Mouse (Mus musculus) gastrocnemius, adult 2 months (tissue): ENCODE results near the gene Ski. TPM values are rescaled to one million over a fixed set of nuclear protein-coding genes. Genes with fewer than 3 reads are reported as not detected.
A peak's percentile ranks its signal among the peaks of the same experiment; 100 is the strongest.

ENCODE experiments used
- DNase-seq: peaks from one replicate; pipeline ENCODE4 v3.0.0; 2022
- H3K27ac ChIP-seq: fragments of 200-600 bp; 2 replicates; pipeline ENCODE4 v1.8.1; 2022; ENCODE audit warnings: mild to moderate bottlenecking
- H3K4me3 ChIP-seq: fragments of 200-600 bp; 2 replicates; pipeline ENCODE4 v1.8.1; 2022; ENCODE audit warnings: mild to moderate bottlenecking, moderate library complexity
- CTCF ChIP-seq: fragments of 200-600 bp; IDR thresholded peaks from 2 replicates; pipeline ENCODE4 v1.8.1; 2022; ENCODE audit warnings: antibody characterized with exemption, mild to moderate bottlenecking, moderate library complexity
- intact Hi-C: fragments of 180-260 bp; cut with DNase I; formaldehyde crosslinking; loops from one replicate; pipeline ENCODE4 v1.15.1; 2025
- total RNA-seq, 2 experiments: library from RNA; stranded (reverse); gene quantifications; 2 replicates each; pipeline ENCODE4 v1.2.3; 2021

The Ski gene
- total RNA-seq, 2 experiments from 2014 or later: 28.5 to 35.6 TPM

- peak; percentile 55 for DNase-seq
- Histone ChIP-seq H3K4me3 (peak overlapping the region; percentile 56), H3K27ac (peak overlapping the region; percentile 87)
- intact Hi-C loops: no loop called here
- TF ChIP-seq CTCF: no peak
Observed at GRCm38 (mm10) chr4:155178981-155179512, 43.3 kb downstream of the Ski start.

GRCm38 (mm10) chr4:155178274-155178673 is 44.1 kb downstream of the Ski start:
- H3K27ac ChIP-seq: peak overlapping the region; percentile 87
- intact Hi-C loops: no loop called here
- H3K4me3 ChIP-seq: peak overlapping the region; percentile 56
- no peak for TF ChIP-seq CTCF
- peak; percentile 68 for DNase-seq

DNA sequence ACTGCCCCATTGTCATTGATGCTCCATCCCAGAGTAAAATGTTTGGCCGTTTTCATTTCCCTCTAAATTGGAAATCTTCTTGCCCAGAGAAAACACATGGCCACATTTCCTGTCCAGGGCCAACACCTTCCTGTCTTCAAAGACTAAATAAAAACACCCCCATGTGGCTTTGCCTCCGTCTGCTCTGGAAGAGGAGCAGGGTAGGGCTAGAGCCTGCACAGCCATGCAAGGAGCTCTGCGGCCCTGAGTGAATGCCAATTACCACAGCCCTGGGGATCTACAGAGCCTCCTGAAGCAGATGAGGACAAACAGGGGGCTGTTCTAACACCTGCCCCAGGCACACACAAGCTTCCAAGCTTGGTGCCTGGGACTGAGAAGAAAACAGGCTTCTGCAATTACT is 46.2 kb downstream of the Ski start:
- TF ChIP-seq CTCF: no peak
- Histone ChIP-seq H3K27ac (peak overlapping the region; percentile 87), H3K4me3 (0 out of 2 replicates have a peak overlapping the region, but pooled peaks have one; percentile 15)
- intact Hi-C loops: no loop called here
- DNase-seq: no peak

DNA sequence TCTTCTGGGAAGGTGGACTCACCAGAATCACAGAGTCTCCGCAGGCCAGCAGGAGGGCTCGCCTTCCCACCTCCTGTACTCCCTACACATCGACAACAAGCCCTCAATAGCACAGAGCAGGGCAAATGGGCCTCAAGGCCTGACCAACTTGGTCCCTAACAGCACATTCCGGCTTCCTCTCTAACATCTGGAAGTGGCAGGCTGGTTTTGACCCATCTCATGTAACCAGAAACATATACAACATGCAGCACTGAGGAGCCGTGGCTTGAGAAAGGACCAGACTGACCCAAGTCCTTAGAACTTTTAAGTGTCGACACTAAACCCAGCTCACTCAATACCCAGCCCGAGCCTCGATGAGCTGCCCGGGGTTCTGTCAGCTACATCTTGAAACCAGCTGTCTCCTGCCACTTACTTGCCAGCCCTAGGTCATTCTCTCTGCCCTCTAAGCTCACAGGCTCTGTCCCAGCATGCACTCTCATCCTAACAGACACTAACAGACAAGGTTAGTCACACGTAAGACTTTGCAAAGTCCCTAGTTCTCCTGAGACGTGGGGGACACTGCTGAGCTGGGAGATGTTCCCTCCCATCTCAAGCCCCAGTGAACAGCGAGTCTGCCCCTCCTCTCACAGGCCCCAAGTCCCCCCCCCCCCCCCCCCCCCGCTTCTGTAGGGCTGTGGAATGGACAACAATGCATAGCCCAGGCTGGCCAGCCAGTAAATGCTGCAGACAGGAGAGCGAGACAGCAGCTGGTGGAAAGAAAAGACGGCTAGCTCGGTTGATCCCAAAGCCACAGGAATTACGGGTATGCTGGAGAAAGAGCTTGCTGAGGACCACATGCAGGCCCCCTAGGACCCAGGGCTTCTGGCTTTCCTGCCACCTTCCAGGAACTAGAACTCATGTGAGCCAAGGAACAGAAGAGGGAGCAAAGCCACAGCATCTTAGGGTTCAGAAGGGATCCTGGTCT is 48.3 kb downstream of the Ski start:
- H3K4me3 ChIP-seq: peak overlapping the region; percentile 34
- H3K27ac ChIP-seq: peak overlapping the region; percentile 87
- TF ChIP-seq CTCF: no peak
- intact Hi-C loops: loop anchor here (2.0 kb wide), 1 partner anchor 45 kb away; no protein-coding TSS in a partner anchor
- no peak for DNase-seq

DNA sequence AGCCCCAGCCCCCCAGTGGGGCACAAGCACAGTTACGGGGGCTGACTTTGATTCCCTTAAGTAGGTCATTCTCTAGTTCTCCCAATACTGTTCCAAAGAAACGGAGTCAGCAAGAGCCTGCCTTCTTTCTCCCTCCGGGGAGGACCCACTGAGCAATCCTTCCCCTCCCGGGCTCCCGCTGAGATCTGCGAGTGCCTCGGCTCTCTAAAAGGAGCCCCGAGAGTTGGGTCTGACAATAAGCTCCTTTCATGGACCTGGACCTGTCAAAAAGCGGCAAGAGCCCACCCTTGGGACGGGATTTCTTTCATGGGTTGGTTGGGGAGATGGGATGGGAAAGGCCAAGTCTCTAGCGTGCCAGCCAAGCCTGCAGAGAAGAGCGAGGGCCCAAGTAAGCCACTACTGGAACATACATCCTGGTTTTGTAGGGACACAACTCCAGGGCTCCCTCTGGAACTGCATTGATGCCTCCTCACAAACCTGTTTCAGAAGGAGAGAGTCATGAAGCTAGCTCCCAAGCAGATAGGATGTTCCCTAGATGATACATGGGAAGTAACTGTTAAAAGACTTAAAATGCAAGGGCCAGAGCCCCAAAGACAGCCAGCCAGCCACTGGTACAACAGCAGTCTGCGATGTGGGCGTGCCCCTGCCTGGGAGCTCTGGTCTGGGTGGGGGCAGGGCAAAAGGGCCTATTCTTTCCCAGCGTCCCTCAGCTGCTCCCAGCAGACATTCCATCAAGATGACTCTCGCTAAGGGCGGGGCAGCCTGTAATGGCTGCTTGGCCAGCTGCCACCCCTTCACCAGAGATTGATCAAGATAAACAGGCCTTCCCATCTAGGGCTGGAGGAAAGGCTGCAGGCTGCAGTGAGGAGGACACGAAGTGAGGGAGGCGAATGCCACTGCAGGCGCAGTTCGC is 49.2 kb downstream of the Ski start:
- H3K4me3 ChIP-seq: peak overlapping the region; percentile 54
- H3K27ac ChIP-seq: peak overlapping the region; percentile 87
- peak; percentile 94 for DNase-seq
- TF ChIP-seq CTCF: no peak
- intact Hi-C loops: loop anchor here (2.0 kb wide), 1 partner anchor 46 kb away; no protein-coding TSS in a partner anchor

GRCm38 (mm10) chr4:155171961-155172533 is 50.3 kb downstream of the Ski start:
- TF ChIP-seq CTCF: no peak
- Histone ChIP-seq H3K27ac (peak overlapping the region; percentile 87), H3K4me3 (peak overlapping the region; percentile 54)
- intact Hi-C loops: loop anchor here (2.0 kb wide), 1 partner anchor 47 kb away; no protein-coding TSS in a partner anchor
- no peak for DNase-seq

DNA sequence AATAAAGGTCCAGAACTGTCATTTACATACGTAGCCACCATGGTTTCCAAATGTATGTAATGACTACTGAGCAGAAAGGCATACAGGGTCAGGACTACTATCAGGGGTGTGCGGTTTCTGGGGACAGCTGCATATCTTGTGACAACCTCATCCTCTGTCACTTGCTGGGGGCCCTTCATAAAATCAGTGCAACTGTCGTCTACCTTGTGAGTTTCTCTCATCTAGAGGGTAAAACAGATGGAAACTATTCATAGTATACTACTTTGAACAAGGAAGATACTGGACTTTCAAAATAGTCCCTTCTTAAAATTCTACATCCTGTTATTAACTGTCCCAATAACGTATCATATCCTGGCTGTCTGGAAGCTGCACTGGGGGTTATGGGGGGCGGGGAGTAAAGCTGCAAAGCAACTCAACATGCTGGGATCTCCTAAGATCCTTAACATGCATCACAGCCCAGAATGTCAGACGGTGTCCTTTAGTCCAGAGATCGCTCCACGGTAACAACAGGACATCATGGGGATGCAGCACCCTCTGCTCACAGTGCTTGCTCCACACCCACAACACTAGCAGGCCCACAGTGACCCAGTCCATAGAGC is 51.7 kb downstream of the Ski start:
- DNase-seq: no peak
- TF ChIP-seq CTCF: no peak
- intact Hi-C loops: no loop called here
- H3K4me3 ChIP-seq: no peak overlapping the region
- H3K27ac ChIP-seq: peak overlapping the region; percentile 87

DNA sequence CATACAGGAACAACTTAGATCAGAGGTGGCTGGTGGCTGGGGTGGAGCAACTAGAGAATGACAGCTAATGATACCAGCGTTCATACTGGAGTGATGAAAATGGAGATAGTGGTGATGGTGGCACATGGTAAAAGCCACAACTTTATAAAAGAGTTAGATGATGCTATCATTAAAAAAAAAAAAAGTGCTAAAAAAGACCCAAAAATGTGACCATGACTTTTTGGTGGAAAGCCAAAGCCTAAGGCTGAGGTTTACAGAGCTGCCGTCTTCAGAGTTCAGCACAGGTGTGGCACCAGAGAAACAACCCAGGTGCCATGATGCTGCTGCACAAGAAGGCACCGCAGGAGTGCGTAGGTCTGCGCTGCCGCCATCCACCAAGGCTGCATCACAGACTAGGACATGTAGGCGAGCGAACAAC is 53.5 kb downstream of the Ski start:
- 0 out of 2 replicates have a peak overlapping the region, but pooled peaks have one; percentile 9 for H3K27ac ChIP-seq
- TF ChIP-seq CTCF: no peak
- intact Hi-C loops: no loop called here
- no peak for DNase-seq
- H3K4me3 ChIP-seq: no peak overlapping the region

DNA sequence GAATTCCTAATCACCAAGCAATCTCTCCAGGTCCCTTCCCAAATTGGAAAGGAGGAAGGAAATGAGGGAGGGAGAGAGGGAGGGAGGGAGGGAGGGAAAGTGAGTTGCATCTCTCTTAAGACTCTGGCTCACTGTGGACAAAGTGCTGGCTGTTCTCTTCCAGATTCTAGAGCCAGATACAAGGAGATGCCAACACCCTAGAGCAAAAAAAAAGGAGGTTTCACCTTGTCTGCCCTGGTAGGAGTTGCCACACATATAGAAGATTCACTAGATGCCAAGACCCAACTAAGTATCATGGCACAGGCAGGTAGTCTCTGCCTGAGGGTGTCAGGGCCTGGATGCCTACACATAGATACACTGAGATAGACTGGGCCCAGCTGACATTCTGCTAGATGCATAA is 56.5 kb downstream of the Ski start:
- no peak overlapping the region for H3K4me3 ChIP-seq
- DNase-seq: no peak
- peak overlapping the region; percentile 74 for H3K27ac ChIP-seq
- no peak for TF ChIP-seq CTCF
- intact Hi-C loops: no loop called here

DNA sequence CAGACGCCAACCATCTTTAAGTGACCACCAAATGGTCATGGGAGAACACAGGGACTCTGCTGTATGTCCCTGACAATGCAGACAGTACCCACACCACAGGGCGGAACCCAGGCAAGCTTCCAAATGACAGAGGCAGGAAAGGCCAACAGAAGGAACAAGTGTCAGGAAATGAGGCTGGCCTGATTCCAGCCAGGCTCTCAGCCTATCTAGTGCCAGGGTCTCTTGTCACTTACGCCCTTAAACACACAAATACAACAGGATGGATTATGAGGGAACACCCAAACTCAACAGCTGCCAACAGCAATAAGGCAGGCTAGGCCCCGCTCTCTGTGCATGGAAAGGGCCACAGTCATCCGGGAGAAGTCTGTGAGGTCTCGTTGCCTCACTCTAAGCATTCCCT is 57.8 kb downstream of the Ski start:
- intact Hi-C loops: no loop called here
- Histone ChIP-seq H3K4me3 (no peak overlapping the region), H3K27ac (peak overlapping the region; percentile 74)
- DNase-seq: peak; percentile 79
- no peak for TF ChIP-seq CTCF

- H3K27ac ChIP-seq: peak overlapping the region; percentile 74
- peak overlapping the region; percentile 7; the same call in 1 of the 2 replicates for H3K4me3 ChIP-seq
- DNase-seq: peak; percentile 55
- intact Hi-C loops: no loop called here
- TF ChIP-seq CTCF: no peak
Observed at GRCm38 (mm10) chr4:155163685-155164084, 58.7 kb downstream of the Ski start.

GRCm38 (mm10) chr4:155163320-155163651 is 59.1 kb downstream of the Ski start:
- DNase-seq: no peak
- peak overlapping the region; percentile 22; the same call in 1 of the 2 replicates for H3K4me3 ChIP-seq
- peak overlapping the region; percentile 74 for H3K27ac ChIP-seq
- TF ChIP-seq CTCF: no peak
- intact Hi-C loops: no loop called here
